Mouse (Mus musculus) hindbrain, embryonic 12.5 days (tissue): ENCODE measurements around the gene Pla2g3. TPM values are rescaled to one million over a fixed set of nuclear protein-coding genes. Genes with fewer than 3 reads are reported as not detected.

Experiments used
- ATAC-seq: fragments of 200-750 bp; cut with Nextera tagmentation; 2 replicates; pipeline ENCODE4 v1.8.0; 2017; ENCODE audit warnings: moderate TSS enrichment; ENCODE audit not compliant: low FRiP score
- H3K27ac ChIP-seq: fragments of 300-500 bp; sonication (generic); 2 replicates; pipeline ENCODE4 v1.5.1; 2016; ENCODE audit warnings: mild to moderate bottlenecking
- H3K27me3 ChIP-seq: fragments of 300-500 bp; sonication (generic); 2 replicates; pipeline ENCODE4 v1.6.1; 2016; ENCODE audit warnings: mild to moderate bottlenecking
- H3K36me3 ChIP-seq: fragments of 300-500 bp; sonication (generic); 2 replicates; pipeline ENCODE4 v1.6.1; 2016; ENCODE audit warnings: mild to moderate bottlenecking
- H3K4me1 ChIP-seq: fragments of 300-500 bp; sonication (generic); 2 replicates; pipeline ENCODE4 v1.6.1; 2016
- H3K4me2 ChIP-seq: fragments of 300-500 bp; sonication (generic); replicated peaks from 2 replicates; pipeline ENCODE4 v1.6.1; 2016; ENCODE audit warnings: mild to moderate bottlenecking
- H3K4me3 ChIP-seq: fragments of 300-500 bp; sonication (generic); 2 replicates; pipeline ENCODE4 v1.5.1; 2016; ENCODE audit warnings: mild to moderate bottlenecking
- H3K9ac ChIP-seq: fragments of 300-500 bp; sonication (generic); 2 replicates; pipeline ENCODE4 v1.6.1; 2016; ENCODE audit warnings: mild to moderate bottlenecking, moderate library complexity
- H3K9me3 ChIP-seq: fragments of 300-500 bp; sonication (generic); replicated peaks from 2 replicates; pipeline ENCODE4 v1.6.1; 2016; ENCODE audit warnings: mild to moderate bottlenecking
- WGBS: fragments of 180-500 bp; shearing (Covaris S2); methylation state at CpG from one replicate; pipeline ENCODE4 v1.1.7; 2016; 5-methylcytosine and 5-hydroxymethylcytosine counted together
- polyA plus RNA-seq: library from polyadenylated mRNA; unstranded; fragments of >200 nt; fragmentation: Nextera tagmentation; extraction: Ambion mirVana; gene quantifications from 2 replicates; pipeline ENCODE4 v1.2.1, GENCODE M21; 2016

The Pla2g3 gene
- polyA plus RNA-seq, 1 experiment from 2014 or later = 0.81 TPM

DNA sequence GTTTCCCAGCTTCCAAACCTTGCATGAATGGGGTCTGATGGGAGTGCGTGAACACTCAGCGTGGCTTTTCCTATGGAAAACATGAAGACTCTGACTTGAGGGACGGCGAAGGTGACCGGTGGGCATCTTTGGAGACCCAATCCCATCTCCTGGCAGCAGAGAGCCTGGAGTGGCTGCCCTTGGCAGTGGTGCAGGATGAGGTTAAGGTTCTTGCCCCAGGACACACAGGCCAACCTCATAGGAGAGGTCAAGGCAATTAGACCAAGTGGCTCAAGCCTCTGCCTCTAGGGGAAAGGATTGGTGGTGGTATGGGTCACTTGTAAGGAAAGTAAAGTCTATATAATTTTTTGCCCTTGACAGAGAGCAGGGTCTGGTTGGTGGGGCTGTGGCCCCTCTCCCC is 48.0 kb downstream of the Pla2g3 start:
- peaks cover 13% of the 10 kb centered on the region for H3K36me3 ChIP-seq
- H3K4me2 ChIP-seq = peak overlapping the region; percentile 96
- 45% methylated on average over 5 of the region's 5 CpGs for WGBS
- H3K27ac ChIP-seq = peak overlapping the region; percentile 85
- no peaks in the 10 kb centered on the region for H3K27me3 ChIP-seq
- H3K4me1 ChIP-seq = peaks cover 33% of the 10 kb centered on the region
- no peak for ATAC-seq
- H3K4me3 ChIP-seq = peak overlapping the region; percentile 52
- peak overlapping the region; percentile 74 for H3K9ac ChIP-seq
- H3K9me3 ChIP-seq = no peaks in the 10 kb centered on the region

DNA sequence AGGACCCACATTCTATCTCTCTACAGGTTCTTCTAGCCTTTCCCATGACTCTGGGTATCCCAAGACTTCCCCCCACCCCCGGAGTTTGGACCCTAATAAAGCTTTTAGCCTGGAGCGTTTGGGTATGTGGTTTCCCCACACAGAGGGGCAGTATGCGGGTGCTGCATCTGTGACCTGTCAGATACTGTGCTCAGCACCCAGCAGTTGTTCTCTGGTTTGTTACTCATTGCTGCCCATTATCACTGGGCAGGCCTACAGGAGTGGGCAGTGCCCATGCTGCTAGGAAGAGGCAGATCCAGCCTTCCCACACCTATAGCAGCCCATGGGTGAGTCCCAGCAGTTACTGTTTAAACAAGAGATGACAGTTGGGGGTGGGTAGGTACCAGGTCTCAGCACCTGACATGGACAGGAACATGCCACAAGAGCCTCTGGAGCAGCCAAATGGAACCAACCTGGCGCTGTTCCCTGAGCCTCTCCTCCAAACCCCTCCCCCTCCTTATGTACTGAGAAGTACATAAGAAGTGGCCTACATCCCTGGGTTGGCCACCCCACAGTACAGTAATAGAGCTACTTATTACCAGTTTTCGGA is 48.8 kb downstream of the Pla2g3 start:
- 94% methylated on average over 5 of the region's 5 CpGs for WGBS
- no peak for ATAC-seq
- H3K4me2 ChIP-seq = no peak overlapping the region
- H3K4me3 ChIP-seq = no peak overlapping the region; the same call in 1 of the 2 replicates
- H3K4me1 ChIP-seq = peaks cover 33% of the 10 kb centered on the region
- no peaks in the 10 kb centered on the region for H3K9me3 ChIP-seq
- no peak overlapping the region for H3K9ac ChIP-seq
- no peaks in the 10 kb centered on the region for H3K27me3 ChIP-seq
- H3K36me3 ChIP-seq = peaks cover 8% of the 10 kb centered on the region
- H3K27ac ChIP-seq = no peak overlapping the region

DNA sequence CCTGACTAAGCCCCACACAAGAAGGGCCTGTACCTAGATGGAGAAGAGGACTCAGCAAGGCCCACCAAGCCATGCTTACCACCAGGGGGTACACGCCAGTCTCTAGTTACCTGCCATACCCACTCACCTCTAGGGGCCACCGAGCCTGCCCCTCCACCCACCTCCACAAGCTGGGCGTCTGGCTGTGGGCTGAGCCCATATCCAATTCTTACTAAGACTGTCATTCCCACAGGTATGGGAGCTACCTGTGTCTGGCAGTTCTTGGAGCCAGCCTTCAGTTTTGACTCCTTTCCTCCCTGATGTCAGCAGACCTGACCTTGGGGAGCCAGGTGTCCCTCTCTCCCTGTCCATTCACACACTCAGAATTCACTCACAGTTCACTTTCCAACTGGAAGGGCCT is 49.6 kb downstream of the Pla2g3 start:
- no peak for ATAC-seq
- H3K27me3 ChIP-seq = no peaks in the 10 kb centered on the region
- 88% methylated on average over 3 of the region's 3 CpGs for WGBS
- no peak overlapping the region for H3K27ac ChIP-seq
- peak overlapping the region; percentile 53 for H3K4me3 ChIP-seq
- H3K36me3 ChIP-seq = peaks cover 1% of the 10 kb centered on the region; the same call in 1 of the 2 replicates
- peaks cover 33% of the 10 kb centered on the region for H3K4me1 ChIP-seq
- H3K9me3 ChIP-seq = no peaks in the 10 kb centered on the region
- H3K4me2 ChIP-seq = peak overlapping the region; percentile 59
- H3K9ac ChIP-seq = 0 out of 2 replicates have a peak overlapping the region, but pooled peaks have one; percentile 13

DNA sequence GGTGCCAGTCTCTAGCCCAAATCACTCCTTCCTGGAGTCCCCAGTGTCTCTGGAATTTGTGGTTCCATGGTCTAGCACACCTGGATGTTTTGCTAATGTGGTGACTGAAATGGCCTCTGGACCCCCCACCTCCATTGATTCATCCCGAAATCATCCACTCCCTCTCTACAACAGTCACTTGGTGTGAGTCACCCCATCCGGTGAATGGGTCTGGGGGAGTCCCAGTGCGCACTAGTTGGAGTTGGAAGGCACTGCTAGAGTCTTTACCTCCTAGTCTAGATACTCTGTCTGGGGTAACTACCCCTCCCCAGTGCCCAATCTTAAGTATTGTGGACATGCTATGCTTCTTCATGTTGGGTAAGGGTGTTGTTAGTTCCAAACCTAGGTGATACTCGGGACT is 50.3 kb downstream of the Pla2g3 start:
- H3K27ac ChIP-seq = no peak overlapping the region
- 68% methylated on average over 4 of the region's 4 CpGs for WGBS
- H3K9ac ChIP-seq = peak overlapping the region; percentile 68; the same call in 1 of the 2 replicates
- H3K4me2 ChIP-seq = peak overlapping the region; percentile 59
- no peaks in the 10 kb centered on the region for H3K9me3 ChIP-seq
- H3K27me3 ChIP-seq = no peaks in the 10 kb centered on the region
- H3K36me3 ChIP-seq = no peaks in the 10 kb centered on the region
- ATAC-seq = no peak
- H3K4me1 ChIP-seq = peaks cover 33% of the 10 kb centered on the region
- H3K4me3 ChIP-seq = peak overlapping the region; percentile 53

DNA sequence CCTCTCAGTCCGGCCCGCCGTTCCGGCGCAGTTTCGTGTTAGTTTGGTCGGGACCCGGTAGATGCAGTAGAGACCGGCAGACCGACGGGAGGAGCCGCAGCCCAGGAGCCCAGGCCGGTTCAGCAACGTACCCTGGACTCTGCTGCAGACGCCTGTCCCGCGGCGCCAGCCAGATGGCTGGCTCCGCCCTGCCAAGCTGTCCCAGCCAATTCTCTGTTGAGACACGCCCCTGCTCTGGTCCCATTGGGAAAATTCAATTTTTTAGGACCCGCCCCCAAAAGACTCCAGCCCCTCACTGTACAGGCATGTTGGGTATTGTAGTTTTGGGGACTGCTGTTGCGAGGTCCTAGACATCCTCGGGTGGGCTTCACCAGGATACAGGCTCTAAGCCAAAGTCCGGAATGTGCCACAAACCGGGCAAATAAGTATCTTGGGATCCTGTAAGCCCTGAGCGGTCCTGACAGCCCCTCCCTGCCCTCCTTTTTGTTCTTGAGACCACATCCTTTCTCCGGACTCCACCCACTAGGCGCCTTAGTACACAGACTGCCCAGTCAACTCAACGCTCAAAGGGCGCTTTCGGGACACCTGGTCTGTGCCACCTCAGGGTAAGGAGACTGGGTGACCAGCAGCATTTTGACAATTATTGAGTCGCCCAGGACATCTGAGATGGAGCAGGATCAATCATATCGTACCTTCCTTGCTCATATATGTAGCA is 51.2 kb downstream of the Pla2g3 start:
- Histone ChIP-seq H3K36me3 (no peaks in the 10 kb centered on the region), H3K9ac (peak overlapping the region; percentile 68), H3K27ac (peak overlapping the region; percentile 35; the same call in 1 of the 2 replicates), H3K9me3 (no peaks in the 10 kb centered on the region), H3K4me2 (peak overlapping the region; percentile 59), H3K4me1 (peaks cover 33% of the 10 kb centered on the region), H3K27me3 (no peaks in the 10 kb centered on the region), H3K4me3 (peak overlapping the region; percentile 53)
- WGBS = 6% methylated on average over 33 of the region's 33 CpGs
- peak; percentile 90 for ATAC-seq

DNA sequence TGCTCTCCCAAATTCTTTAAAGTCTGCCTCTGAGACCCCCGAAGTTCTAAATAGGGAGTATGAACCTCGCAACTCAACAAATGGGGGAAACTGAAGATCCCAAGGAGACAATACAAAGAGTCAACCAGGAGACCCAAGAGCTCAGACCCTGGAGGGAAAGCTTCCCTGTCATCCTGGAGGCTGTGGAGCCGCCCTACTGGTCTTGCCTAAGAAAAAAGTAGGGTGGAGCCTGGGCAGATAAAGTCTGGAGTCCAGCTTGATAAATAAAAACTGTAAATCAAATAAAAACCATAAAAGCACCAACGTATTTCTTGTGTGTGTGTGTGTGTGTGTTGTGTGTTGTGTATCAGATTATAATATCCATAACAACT is 51.7 kb downstream of the Pla2g3 start:
- Histone ChIP-seq H3K9me3 (0 out of 2 replicates have a peak, but pooled peaks cover 4% of the 10 kb centered on the region), H3K36me3 (no peaks in the 10 kb centered on the region), H3K4me2 (peak overlapping the region; percentile 59), H3K4me3 (peak overlapping the region; percentile 53), H3K27me3 (no peaks in the 10 kb centered on the region), H3K9ac (0 out of 2 replicates have a peak overlapping the region, but pooled peaks have one; percentile 8), H3K4me1 (peaks cover 31% of the 10 kb centered on the region), H3K27ac (no peak overlapping the region)
- no peak for ATAC-seq
- WGBS = 80% methylated on average over 4 of the region's 4 CpGs

DNA sequence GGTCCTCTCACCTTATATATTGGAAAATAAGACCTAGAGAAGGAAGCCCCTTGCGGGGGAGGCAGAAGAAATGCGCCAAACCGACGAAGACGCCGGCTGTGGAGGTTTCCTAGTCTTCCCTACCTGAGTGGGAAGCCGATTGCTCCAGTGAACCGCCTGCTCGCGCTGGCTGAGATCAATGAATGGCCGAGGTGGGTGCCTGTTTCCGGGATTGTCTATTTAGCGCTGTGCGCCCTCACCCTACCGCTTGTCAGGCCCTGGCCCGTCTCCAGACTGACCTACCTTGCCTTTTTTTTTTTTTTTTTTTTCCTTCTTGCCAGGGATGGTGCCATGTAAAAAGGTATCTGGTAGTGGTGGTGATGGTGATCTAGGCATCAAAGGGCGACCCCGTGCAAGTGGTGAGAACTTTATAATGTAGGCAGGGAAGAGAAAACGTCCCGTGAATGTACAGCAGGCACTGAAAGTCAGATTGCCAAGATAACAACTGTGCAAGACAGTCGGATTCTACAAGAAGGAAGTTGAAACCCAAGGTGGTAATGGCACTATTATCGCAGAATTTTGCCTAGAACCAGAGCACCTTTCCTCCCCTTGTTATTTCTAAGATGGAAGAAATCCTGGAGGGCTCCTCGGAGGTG is 52.5 kb downstream of the Pla2g3 start, which contains the start of gene Smtn:
Smtn (minus strand) TSS at position 162 of the 635 bp plus-strand sequence.
- H3K4me3 ChIP-seq = peak within 1 kb of the TSS; percentile 53
- no peak within 1 kb of the TSS for H3K27ac ChIP-seq
- H3K36me3 ChIP-seq = no peaks in the 10 kb centered on the region
- no peaks in the 10 kb centered on the region for H3K27me3 ChIP-seq
- ATAC-seq = no peak
- H3K4me1 ChIP-seq = peaks cover 27% of the 10 kb centered on the region
- 93% methylated on average over 23 of the region's 23 CpGs for WGBS
- H3K4me2 ChIP-seq = peak within 1 kb of the TSS; percentile 59
- 0 out of 2 replicates have a peak, but pooled peaks cover 4% of the 10 kb centered on the region for H3K9me3 ChIP-seq
- H3K9ac ChIP-seq = 0 out of 2 replicates have a peak within 1 kb of the TSS, but pooled peaks have one; percentile 8

DNA sequence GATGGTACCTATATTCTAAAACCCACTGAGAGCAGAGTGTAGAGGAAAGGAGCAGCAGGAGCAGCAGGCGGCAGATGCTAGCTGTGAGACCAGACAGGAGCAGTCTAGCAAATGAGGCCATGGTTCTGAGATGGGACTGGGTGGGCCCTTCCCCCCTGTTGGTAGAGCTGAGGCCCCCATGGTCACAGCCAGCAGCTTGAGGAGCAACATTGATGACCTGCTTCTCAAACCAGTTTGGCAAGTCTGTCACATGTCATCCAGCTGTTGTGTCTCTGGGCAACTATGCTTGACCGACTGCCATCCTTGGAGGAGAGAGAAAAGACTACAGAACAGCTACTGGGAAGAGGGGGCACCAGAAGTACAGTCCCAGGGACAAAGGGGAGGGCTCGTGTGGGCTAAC is 53.8 kb downstream of the Pla2g3 start:
- H3K4me1 ChIP-seq = peaks cover 17% of the 10 kb centered on the region
- H3K4me3 ChIP-seq = no peak overlapping the region
- no peaks in the 10 kb centered on the region for H3K36me3 ChIP-seq
- 0 out of 2 replicates have a peak, but pooled peaks cover 4% of the 10 kb centered on the region for H3K9me3 ChIP-seq
- no peak overlapping the region; the same call in 1 of the 2 replicates for H3K27ac ChIP-seq
- 71% methylated on average over 3 of the region's 3 CpGs for WGBS
- no peak overlapping the region for H3K4me2 ChIP-seq
- no peak overlapping the region; the same call in 1 of the 2 replicates for H3K9ac ChIP-seq
- ATAC-seq = no peak
- H3K27me3 ChIP-seq = no peaks in the 10 kb centered on the region

DNA sequence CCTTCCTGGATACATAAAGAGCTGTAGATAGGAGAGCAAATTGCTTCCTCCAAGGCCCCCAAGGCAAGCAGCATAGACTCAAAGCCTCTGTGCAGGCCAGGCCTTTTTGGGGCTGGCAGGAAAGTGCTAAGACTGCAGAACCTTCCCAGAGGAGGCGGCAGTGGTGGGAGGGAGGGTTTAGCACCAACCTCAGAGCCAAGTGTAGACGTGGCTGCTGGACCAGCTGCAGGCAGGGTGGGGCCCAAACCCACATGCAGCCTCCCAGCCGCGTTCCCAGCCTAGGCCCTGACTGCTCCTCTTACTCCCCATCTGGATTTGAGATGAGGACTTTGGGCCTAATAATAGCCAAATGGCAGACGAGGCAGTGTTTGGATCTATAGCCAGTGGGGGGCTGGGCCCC is 54.9 kb downstream of the Pla2g3 start:
- no peak overlapping the region for H3K4me3 ChIP-seq
- H3K9ac ChIP-seq = no peak overlapping the region
- no peak for ATAC-seq
- peaks cover 13% of the 10 kb centered on the region for H3K4me1 ChIP-seq
- H3K9me3 ChIP-seq = 0 out of 2 replicates have a peak, but pooled peaks cover 4% of the 10 kb centered on the region
- WGBS = 50% methylated on average over 5 of the region's 5 CpGs
- no peak overlapping the region for H3K27ac ChIP-seq
- H3K4me2 ChIP-seq = no peak overlapping the region
- no peaks in the 10 kb centered on the region for H3K27me3 ChIP-seq
- no peaks in the 10 kb centered on the region for H3K36me3 ChIP-seq

DNA sequence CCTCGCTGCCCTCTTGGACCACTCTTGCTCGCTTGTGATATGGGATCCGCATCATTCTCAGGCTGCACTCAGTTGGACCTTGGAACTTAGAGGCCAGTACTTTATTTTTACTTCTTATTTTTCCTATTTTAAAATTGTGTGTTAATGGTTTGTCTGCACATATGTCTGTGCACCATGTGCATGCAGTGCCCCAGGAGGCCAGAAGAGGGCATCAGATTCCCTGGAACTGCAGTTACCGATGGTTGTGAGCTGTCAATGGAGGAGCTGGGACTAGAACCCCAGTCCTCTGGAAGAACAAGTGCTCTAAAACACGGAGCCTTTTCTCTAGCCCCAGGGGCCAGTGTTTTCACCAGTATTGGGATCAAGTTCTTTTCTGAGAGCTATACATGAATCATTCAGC is 56.3 kb downstream of the Pla2g3 start:
- Histone ChIP-seq H3K4me2 (no peak overlapping the region), H3K4me3 (no peak overlapping the region), H3K27ac (no peak overlapping the region), H3K27me3 (no peaks in the 10 kb centered on the region), H3K4me1 (peaks cover 9% of the 10 kb centered on the region; the same call in 1 of the 2 replicates), H3K9ac (no peak overlapping the region), H3K9me3 (0 out of 2 replicates have a peak, but pooled peaks cover 4% of the 10 kb centered on the region), H3K36me3 (no peaks in the 10 kb centered on the region)
- WGBS = 95% methylated on average over 5 of the region's 5 CpGs
- ATAC-seq = no peak

DNA sequence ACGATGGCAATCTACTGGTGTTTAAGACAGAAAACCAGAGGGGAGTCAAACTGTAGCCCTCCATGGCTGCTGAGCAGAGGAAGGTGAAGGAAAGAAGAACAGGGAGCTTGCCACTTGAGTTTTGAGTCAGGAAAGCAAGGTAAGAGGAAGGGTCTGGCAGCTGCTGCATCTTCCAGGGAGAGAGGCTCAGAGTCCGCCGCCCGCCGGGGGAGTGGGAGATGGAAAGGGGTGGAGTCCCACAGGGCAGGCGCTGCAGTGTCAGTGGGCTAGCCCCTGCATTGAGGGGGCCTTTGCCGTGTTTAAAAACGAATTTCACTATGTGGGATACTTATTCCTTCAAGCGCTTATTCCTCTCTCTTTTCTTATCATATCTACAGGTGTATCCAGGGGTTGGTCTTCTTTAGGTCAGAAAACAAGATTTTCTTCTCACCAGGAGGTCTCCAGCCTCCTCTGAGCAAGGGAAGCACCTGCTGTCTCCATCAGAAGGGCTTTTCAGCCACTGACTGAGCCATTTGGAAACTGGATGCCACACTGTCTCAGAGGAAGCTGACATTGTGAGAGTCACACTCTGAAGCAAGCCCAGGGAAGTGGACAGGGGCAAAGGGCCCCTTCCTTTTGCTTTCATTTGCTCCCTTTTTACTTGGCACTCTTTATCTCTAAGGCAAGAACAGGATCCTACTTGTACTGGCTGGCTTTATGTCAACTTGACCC is 57.6 kb downstream of the Pla2g3 start:
- 18% methylated on average over 9 of the region's 9 CpGs for WGBS
- Histone ChIP-seq H3K27ac (no peak overlapping the region), H3K4me3 (no peak overlapping the region), H3K4me1 (peaks cover 9% of the 10 kb centered on the region; the same call in 1 of the 2 replicates), H3K4me2 (no peak overlapping the region), H3K9ac (no peak overlapping the region), H3K9me3 (0 out of 2 replicates have a peak, but pooled peaks cover 4% of the 10 kb centered on the region), H3K36me3 (no peaks in the 10 kb centered on the region), H3K27me3 (no peaks in the 10 kb centered on the region)
- no peak for ATAC-seq

DNA sequence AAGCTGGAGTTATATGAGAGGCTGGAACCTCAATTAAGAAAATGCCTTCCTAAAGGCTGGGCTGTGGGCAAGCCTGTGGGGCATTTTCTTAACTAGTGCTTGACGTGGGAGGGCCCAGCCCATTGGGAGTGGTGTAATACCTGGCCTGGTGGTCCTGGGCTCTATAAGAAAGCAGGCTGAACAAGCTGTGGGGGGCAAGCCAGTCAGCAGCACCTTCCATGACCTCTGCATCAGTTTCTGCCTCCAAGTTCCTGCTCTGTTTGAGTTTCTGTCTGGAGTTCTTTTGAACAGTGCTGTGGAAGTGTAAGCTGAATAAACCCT is 58.1 kb downstream of the Pla2g3 start:
- Histone ChIP-seq H3K9ac (no peak overlapping the region), H3K4me3 (no peak overlapping the region), H3K4me1 (peaks cover 9% of the 10 kb centered on the region; the same call in 1 of the 2 replicates), H3K27me3 (no peaks in the 10 kb centered on the region), H3K4me2 (no peak overlapping the region), H3K36me3 (no peaks in the 10 kb centered on the region), H3K27ac (no peak overlapping the region), H3K9me3 (0 out of 2 replicates have a peak, but pooled peaks cover 4% of the 10 kb centered on the region)
- WGBS = 19% methylated on average over 1 of the region's 1 CpGs
- no peak for ATAC-seq
